Mouse (Mus musculus) stomach, postnatal 0 days (tissue): ENCODE data around the gene Chd3. TPM values are rescaled to one million over a fixed set of nuclear protein-coding genes. Genes with fewer than 3 reads are reported as not detected.

ENCODE experiments used
- ATAC-seq: fragments of 200-750 bp; cut with Nextera tagmentation; 2 replicates; pipeline ENCODE4 v1.8.0; 2017; ENCODE audit not compliant: low FRiP score, low TSS enrichment
- DNase-seq: peaks from one replicate; pipeline ENCODE4 v3.0.0-alpha.2; 2016; ENCODE audit warnings: low spot score
- H3K27ac ChIP-seq: fragments of 300-500 bp; sonication (generic); replicated peaks from 2 replicates; pipeline ENCODE4 v1.5.1; 2014; ENCODE audit warnings: mild to moderate bottlenecking, control low read depth
- H3K27me3 ChIP-seq: fragments of 300-500 bp; sonication (generic); 2 replicates; pipeline ENCODE4 v1.6.1; 2014; ENCODE audit warnings: low read length; ENCODE audit not compliant: control insufficient read depth, insufficient read depth
- H3K36me3 ChIP-seq: fragments of 300-500 bp; sonication (generic); 2 replicates; pipeline ENCODE4 v1.6.1; 2014; ENCODE audit warnings: low read length, mixed read lengths; ENCODE audit not compliant: control insufficient read depth, insufficient read depth
- H3K4me1 ChIP-seq: fragments of 300-500 bp; sonication (generic); replicated peaks from 2 replicates; pipeline ENCODE4 v1.6.1; 2014; ENCODE audit warnings: antibody characterized with exemption; ENCODE audit not compliant: control insufficient read depth, insufficient read depth
- H3K4me2 ChIP-seq: fragments of 300-500 bp; sonication (generic); replicated peaks from 2 replicates; pipeline ENCODE4 v1.6.1; 2014; ENCODE audit warnings: low read depth, mild to moderate bottlenecking, control low read depth, moderate library complexity
- H3K4me3 ChIP-seq: fragments of 300-500 bp; sonication (generic); 2 replicates; pipeline ENCODE4 v1.5.1; 2014; ENCODE audit warnings: low read depth, low read length, control low read depth
- H3K9ac ChIP-seq: fragments of 300-500 bp; sonication (generic); 2 replicates; pipeline ENCODE4 v1.6.1; 2014; ENCODE audit warnings: mild to moderate bottlenecking, low read length, control low read depth, mixed read lengths
- H3K9me3 ChIP-seq: fragments of 300-500 bp; sonication (generic); 2 replicates; pipeline ENCODE4 v1.6.1; 2016; ENCODE audit warnings: low read length; ENCODE audit not compliant: control insufficient read depth
- CTCF ChIP-seq: IDR thresholded peaks from 2 replicates; pipeline ENCODE4 v1.5.1; 2016; ENCODE audit warnings: antibody characterized with exemption, low read depth, mild to moderate bottlenecking, moderate library complexity
- EP300 ChIP-seq: optimal IDR thresholded peaks from 2 replicates; pipeline ENCODE3; 2016; ENCODE audit warnings: antibody characterized with exemption
- WGBS: fragments of 180-500 bp; shearing (Covaris S2); extraction: QIAGEN DNeasy Blood & Tissue Kit; methylation state at CpG from one replicate; pipeline ENCODE4 v1.1.7; 2014; 5-methylcytosine and 5-hydroxymethylcytosine counted together
- polyA plus RNA-seq: library from polyadenylated mRNA; unstranded; fragments of >200 nt; fragmentation: Nextera tagmentation; extraction: Ambion mirVana; gene quantifications from 2 replicates; pipeline ENCODE4 v1.2.1, GENCODE M21; 2015

Gene Chd3
- polyA plus RNA-seq, 1 experiment from 2014 or later = 18.4 TPM

GRCm38 (mm10) chr11:69368356-69369214, 621 bp downstream of the Chd3 start:
- Histone ChIP-seq H3K27ac (peak overlapping the region; percentile 100), H3K4me2 (peak overlapping the region; percentile 96), H3K9me3 (no peaks in the 10 kb centered on the region), H3K36me3 (0 out of 2 replicates have a peak, but pooled peaks cover under 1% of the 10 kb centered on the region), H3K4me3 (peak overlapping the region; percentile 98), H3K4me1 (peaks cover 25% of the 10 kb centered on the region), H3K9ac (peak overlapping the region; percentile 99), H3K27me3 (no peaks in the 10 kb centered on the region)
- no peak; the same call in 1 of the 2 replicates for ATAC-seq
- TF ChIP-seq EP300 (no peak), CTCF (0 out of 2 replicates have a peak, but pooled peaks have one; percentile 1)
- 1% methylated on average over 37 of the region's 106 CpGs for WGBS
- DNase-seq = peak; percentile 76

GRCm38 (mm10) chr11:69367616-69368355, 1.4 kb downstream of the Chd3 start:
- Histone ChIP-seq H3K9ac (peak overlapping the region; percentile 99), H3K4me3 (peak overlapping the region; percentile 98), H3K27me3 (no peaks in the 10 kb centered on the region), H3K36me3 (0 out of 2 replicates have a peak, but pooled peaks cover 2% of the 10 kb centered on the region), H3K9me3 (no peaks in the 10 kb centered on the region), H3K4me1 (peaks cover 25% of the 10 kb centered on the region), H3K27ac (peak overlapping the region; percentile 100), H3K4me2 (peak overlapping the region; percentile 96)
- DNase-seq (peak; percentile 45), ATAC-seq (no peak)
- under 1% methylated on average over 22 of the region's 22 CpGs for WGBS
- TF ChIP-seq CTCF = no peak
- TF ChIP-seq EP300 = no peak

DNA sequence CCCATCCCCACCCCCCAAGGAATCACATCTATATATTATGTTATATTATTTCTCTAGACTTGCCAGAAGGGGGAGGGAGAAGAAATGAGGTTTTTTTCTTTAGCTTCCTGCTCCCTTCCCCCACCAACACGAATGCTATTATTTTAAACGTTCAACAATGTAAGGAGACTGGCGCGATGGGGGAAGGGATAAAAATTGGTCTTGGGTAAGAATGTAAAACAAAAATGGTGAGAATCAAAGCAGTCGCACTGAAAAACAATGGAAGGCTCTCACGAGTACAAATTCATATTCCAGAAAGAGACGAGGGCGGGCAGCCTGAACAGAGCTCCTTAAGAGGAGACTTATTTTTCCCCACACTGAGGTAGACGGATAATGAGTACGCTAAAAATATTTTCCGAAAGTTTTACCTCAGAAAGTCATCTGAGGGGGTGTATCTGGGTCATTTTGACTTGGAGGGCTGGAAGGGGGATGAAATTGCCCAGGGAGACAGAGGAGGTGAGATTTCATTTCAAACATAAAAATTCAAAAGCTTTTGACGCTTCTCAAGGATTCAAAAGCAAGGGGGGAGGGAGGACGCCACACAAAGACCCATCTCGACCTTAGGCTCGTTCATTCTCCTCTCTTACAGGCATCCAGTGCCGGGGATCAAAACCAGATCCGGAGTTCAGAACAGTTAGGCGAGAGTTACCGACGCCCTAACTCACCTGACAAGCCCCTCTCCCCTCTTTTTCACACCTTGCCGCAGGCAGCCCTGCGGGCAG, 2.2 kb downstream of the Chd3 start:
- no peaks in the 10 kb centered on the region for H3K27me3 ChIP-seq
- peak overlapping the region; percentile 100 for H3K27ac ChIP-seq
- no peak for DNase-seq
- peak; percentile 7; the same call in 1 of the 2 replicates for TF ChIP-seq CTCF
- TF ChIP-seq EP300 = peak; percentile 45
- H3K9me3 ChIP-seq = no peaks in the 10 kb centered on the region
- H3K4me2 ChIP-seq = peak overlapping the region; percentile 96
- peaks cover 25% of the 10 kb centered on the region for H3K4me1 ChIP-seq
- peak overlapping the region; percentile 98 for H3K4me3 ChIP-seq
- H3K9ac ChIP-seq = peak overlapping the region; percentile 99
- no peak; the same call in 1 of the 2 replicates for ATAC-seq
- H3K36me3 ChIP-seq = 0 out of 2 replicates have a peak, but pooled peaks cover 3% of the 10 kb centered on the region
- WGBS = under 1% methylated on average over 22 of the region's 22 CpGs

DNA sequence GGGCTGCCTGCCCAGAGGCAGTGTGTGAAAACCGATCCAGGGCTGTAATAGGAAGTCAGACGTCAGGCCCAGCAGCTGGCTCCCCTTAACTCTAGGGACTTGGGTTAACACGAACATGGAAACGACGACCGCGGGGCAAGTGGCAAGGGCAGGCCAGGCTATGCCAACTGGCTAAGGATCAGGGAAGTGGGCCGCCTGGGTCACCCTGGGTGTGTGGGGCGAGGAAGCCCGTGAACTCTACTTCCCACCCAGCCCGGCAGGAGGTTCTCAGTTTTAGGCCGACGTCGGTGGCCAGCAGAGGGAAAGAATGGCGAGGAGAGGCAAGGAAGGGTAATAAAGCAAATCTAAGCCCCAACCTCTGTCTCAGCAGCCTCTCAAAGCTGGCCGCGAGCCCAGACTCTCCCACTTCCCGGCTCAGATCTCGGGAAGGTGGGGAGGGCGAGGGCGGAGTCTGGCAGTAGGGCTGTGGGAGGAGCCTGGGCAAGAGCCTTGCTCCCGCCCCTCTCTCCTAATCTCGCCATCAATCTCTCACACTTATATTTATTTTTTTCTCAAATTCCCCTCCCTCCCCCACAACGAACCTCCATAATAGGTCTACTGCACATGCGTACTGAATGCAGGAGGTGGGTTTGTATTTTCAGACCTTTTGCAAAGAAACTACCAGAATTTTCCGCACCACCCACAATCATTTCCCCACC, 2.9 kb downstream of the Chd3 start:
- peak overlapping the region; percentile 98 for H3K4me3 ChIP-seq
- peak; percentile 83 for ATAC-seq
- under 1% methylated on average over 25 of the region's 26 CpGs for WGBS

GRCm38 (mm10) chr11:69365722-69366121, 3.5 kb downstream of the Chd3 start:
- TF ChIP-seq CTCF = no peak
- no peak for TF ChIP-seq EP300
- peak; percentile 38 for ATAC-seq
- WGBS = 15% methylated on average over 6 of the region's 6 CpGs
- H3K4me2 ChIP-seq = peak overlapping the region; percentile 96
- peak overlapping the region; percentile 32 for H3K4me3 ChIP-seq
- H3K36me3 ChIP-seq = peaks cover 13% of the 10 kb centered on the region
- peak; percentile 76 for DNase-seq
- H3K9me3 ChIP-seq = no peaks in the 10 kb centered on the region
- H3K27me3 ChIP-seq = no peaks in the 10 kb centered on the region
- H3K27ac ChIP-seq = peak overlapping the region; percentile 100
- H3K4me1 ChIP-seq = peaks cover 22% of the 10 kb centered on the region
- peak overlapping the region; percentile 68 for H3K9ac ChIP-seq

More for the DNA sequence above, 2.9 kb downstream of the Chd3 start:
- no peaks in the 10 kb centered on the region for H3K27me3 ChIP-seq
- H3K4me2 ChIP-seq = peak overlapping the region; percentile 96
- peak; percentile 45 for TF ChIP-seq CTCF
- no peak for TF ChIP-seq EP300
- peak; percentile 98 for DNase-seq
- H3K36me3 ChIP-seq = peaks cover 10% of the 10 kb centered on the region
- H3K27ac ChIP-seq = peak overlapping the region; percentile 100
- H3K9me3 ChIP-seq = no peaks in the 10 kb centered on the region
- H3K9ac ChIP-seq = peak overlapping the region; percentile 99
- H3K4me1 ChIP-seq = peaks cover 22% of the 10 kb centered on the region
